Mouse (Mus musculus) kidney, embryonic 16.5 days (tissue): ENCODE data around the gene Cstb. TPM values are rescaled to one million over a fixed set of nuclear protein-coding genes. Genes with fewer than 3 reads are reported as not detected.

Source experiments
- ATAC-seq: fragments of 200-750 bp; cut with Nextera tagmentation; 2 replicates; pipeline ENCODE4 v1.8.0; 2017; ENCODE audit warnings: moderate TSS enrichment; ENCODE audit not compliant: low FRiP score, low TSS enrichment
- H3K27ac ChIP-seq: fragments of 300-500 bp; sonication (generic); 2 replicates; pipeline ENCODE4 v1.5.1; 2014; ENCODE audit warnings: low read length
- H3K27me3 ChIP-seq: fragments of 300-500 bp; sonication (generic); 2 replicates; pipeline ENCODE4 v1.6.1; 2014; ENCODE audit warnings: low read length, control low read depth, mixed read lengths; ENCODE audit not compliant: insufficient read depth
- H3K36me3 ChIP-seq: fragments of 300-500 bp; sonication (generic); 2 replicates; pipeline ENCODE4 v1.6.1; 2014; ENCODE audit warnings: low read length, control low read depth, mixed read lengths; ENCODE audit not compliant: insufficient read depth
- H3K4me1 ChIP-seq: fragments of 300-500 bp; sonication (generic); 2 replicates; pipeline ENCODE4 v1.6.1; 2014; ENCODE audit warnings: low read length, control low read depth, mixed read lengths; ENCODE audit not compliant: insufficient read depth
- H3K4me2 ChIP-seq: fragments of 300-500 bp; sonication (generic); replicated peaks from 2 replicates; pipeline ENCODE4 v1.6.1; 2014; ENCODE audit warnings: low read depth, low read length
- H3K4me3 ChIP-seq: fragments of 300-500 bp; sonication (generic); 2 replicates; pipeline ENCODE4 v1.5.1; 2014; ENCODE audit warnings: mild to moderate bottlenecking, low read length
- H3K9ac ChIP-seq: fragments of 300-500 bp; sonication (generic); replicated peaks from 2 replicates; pipeline ENCODE4 v1.6.1; 2014; ENCODE audit warnings: low read length
- H3K9me3 ChIP-seq: fragments of 300-500 bp; sonication (generic); 2 replicates; pipeline ENCODE4 v1.6.1; 2016; ENCODE audit warnings: low read length, control low read depth
- WGBS: fragments of 180-500 bp; shearing (Covaris S2); extraction: QIAGEN DNeasy Blood & Tissue Kit; methylation state at CpG from one replicate; pipeline ENCODE4 v1.1.7; 2014; 5-methylcytosine and 5-hydroxymethylcytosine counted together
- polyA plus RNA-seq: library from polyadenylated mRNA; unstranded; fragments of >200 nt; fragmentation: Nextera tagmentation; extraction: Ambion mirVana; gene quantifications from 2 replicates; pipeline ENCODE4 v1.2.1, GENCODE M21; 2015

The Cstb gene
- polyA plus RNA-seq, result 191 and 193 TPM in 2 replicates

- Histone ChIP-seq H3K27ac (peak within 1 kb of the TSS; percentile 86), H3K9ac (peak within 1 kb of the TSS; percentile 88), H3K4me2 (peak within 1 kb of the TSS; percentile 85), H3K4me3 (peak within 1 kb of the TSS; percentile 93), H3K27me3 (no peaks in the 10 kb centered on the region), H3K4me1 (0 out of 2 replicates have a peak, but pooled peaks cover 11% of the 10 kb centered on the region), H3K9me3 (no peaks in the 10 kb centered on the region), H3K36me3 (peaks cover 14% of the 10 kb centered on the region)
- ATAC-seq, result peak; percentile 93
- WGBS, result under 1% methylated on average over 40 of the region's 40 CpGs
These were observed at the start of gene Cstb for GRCm38 (mm10) chr10:78425181-78426041. Cstb (plus strand) TSS chr10:78425669.

- H3K27me3 ChIP-seq, result no peaks in the 10 kb centered on the region
- no peaks in the 10 kb centered on the region for H3K36me3 ChIP-seq
- H3K4me1 ChIP-seq, result no peaks in the 10 kb centered on the region
- no peak overlapping the region for H3K27ac ChIP-seq
- H3K4me2 ChIP-seq, result no peak overlapping the region
- H3K9me3 ChIP-seq, result peaks cover 3% of the 10 kb centered on the region; the same call in 1 of the 2 replicates
- 92% methylated on average over 7 of the region's 7 CpGs for WGBS
- H3K9ac ChIP-seq, result no peak overlapping the region
- no peak overlapping the region for H3K4me3 ChIP-seq
- no peak for ATAC-seq
These were observed 47.0 kb upstream of the Cstb start for GRCm38 (mm10) chr10:78378516-78378915.

GRCm38 (mm10) chr10:78383567-78383966 is 41.9 kb upstream of the Cstb start:
- Histone ChIP-seq H3K4me3 (no peak overlapping the region), H3K36me3 (no peaks in the 10 kb centered on the region), H3K9ac (no peak overlapping the region), H3K27ac (no peak overlapping the region), H3K4me1 (no peaks in the 10 kb centered on the region), H3K27me3 (no peaks in the 10 kb centered on the region), H3K4me2 (no peak overlapping the region), H3K9me3 (peaks cover under 1% of the 10 kb centered on the region; the same call in 1 of the 2 replicates)
- ATAC-seq, result no peak
- WGBS, result 78% methylated on average over 3 of the region's 3 CpGs

- H3K27ac ChIP-seq, result no peak overlapping the region
- 56% methylated on average over 5 of the region's 5 CpGs for WGBS
These were observed 39.9 kb upstream of the Cstb start for GRCm38 (mm10) chr10:78385520-78385919.

GRCm38 (mm10) chr10:78388216-78388980 is 37.1 kb upstream of the Cstb start:
- Histone ChIP-seq H3K9me3 (no peaks in the 10 kb centered on the region), H3K27ac (no peak overlapping the region), H3K4me1 (0 out of 2 replicates have a peak, but pooled peaks cover 6% of the 10 kb centered on the region), H3K4me2 (no peak overlapping the region; the same call in 1 of the 2 replicates), H3K4me3 (no peak overlapping the region), H3K9ac (no peak overlapping the region), H3K36me3 (no peaks in the 10 kb centered on the region), H3K27me3 (peaks cover 28% of the 10 kb centered on the region)
- ATAC-seq, result no peak
- 43% methylated on average over 20 of the region's 20 CpGs for WGBS

More at GRCm38 (mm10) chr10:78385520-78385919, 39.9 kb upstream of the Cstb start:
- no peak overlapping the region for H3K4me2 ChIP-seq
- no peaks in the 10 kb centered on the region for H3K36me3 ChIP-seq
- no peak overlapping the region for H3K4me3 ChIP-seq
- H3K4me1 ChIP-seq, result 0 out of 2 replicates have a peak, but pooled peaks cover under 1% of the 10 kb centered on the region
- no peaks in the 10 kb centered on the region for H3K9me3 ChIP-seq
- H3K9ac ChIP-seq, result no peak overlapping the region
- no peak for ATAC-seq
- H3K27me3 ChIP-seq, result peaks cover 10% of the 10 kb centered on the region

GRCm38 (mm10) chr10:78390982-78391470 is 34.4 kb upstream of the Cstb start:
- no peak for ATAC-seq
- Histone ChIP-seq H3K9ac (no peak overlapping the region), H3K9me3 (no peaks in the 10 kb centered on the region), H3K36me3 (no peaks in the 10 kb centered on the region), H3K27me3 (peaks cover 28% of the 10 kb centered on the region), H3K27ac (no peak overlapping the region), H3K4me3 (no peak overlapping the region), H3K4me2 (no peak overlapping the region), H3K4me1 (0 out of 2 replicates have a peak, but pooled peaks cover 6% of the 10 kb centered on the region)
- WGBS, result 21% methylated on average over 4 of the region's 4 CpGs

- Histone ChIP-seq H3K9me3 (no peaks in the 10 kb centered on the region), H3K4me2 (no peak overlapping the region), H3K9ac (no peak overlapping the region), H3K27ac (no peak overlapping the region), H3K36me3 (no peaks in the 10 kb centered on the region), H3K27me3 (peaks cover 28% of the 10 kb centered on the region), H3K4me3 (no peak overlapping the region), H3K4me1 (0 out of 2 replicates have a peak, but pooled peaks cover 6% of the 10 kb centered on the region)
- 2% methylated on average over 18 of the region's 18 CpGs for WGBS
- ATAC-seq, result no peak
These were observed 33.4 kb upstream of the Cstb start for GRCm38 (mm10) chr10:78392072-78392471.

- no peak overlapping the region for H3K4me3 ChIP-seq
- no peak overlapping the region for H3K27ac ChIP-seq
- H3K9me3 ChIP-seq, result no peaks in the 10 kb centered on the region
- ATAC-seq, result no peak
- H3K9ac ChIP-seq, result no peak overlapping the region
- peaks cover 20% of the 10 kb centered on the region for H3K27me3 ChIP-seq
- H3K4me1 ChIP-seq, result peaks cover 21% of the 10 kb centered on the region
- no peak overlapping the region for H3K4me2 ChIP-seq
- 82% methylated on average over 3 of the region's 3 CpGs for WGBS
- peaks cover 4% of the 10 kb centered on the region for H3K36me3 ChIP-seq
These were observed 30.1 kb upstream of the Cstb start for GRCm38 (mm10) chr10:78395377-78395776.

GRCm38 (mm10) chr10:78395819-78396624 is 29.4 kb upstream of the Cstb start:
- Histone ChIP-seq H3K9ac (no peak overlapping the region), H3K4me3 (no peak overlapping the region), H3K4me2 (no peak overlapping the region), H3K4me1 (peaks cover 15% of the 10 kb centered on the region), H3K36me3 (peaks cover 11% of the 10 kb centered on the region), H3K27me3 (peaks cover 14% of the 10 kb centered on the region), H3K27ac (no peak overlapping the region), H3K9me3 (no peaks in the 10 kb centered on the region)
- peak; percentile 39; the same call in 1 of the 2 replicates for ATAC-seq
- 5% methylated on average over 17 of the region's 17 CpGs for whole genome bisulfite sequencing
